Mouse (Mus musculus): Measurements from ENCODE around the gene Epgn. TPM values are rescaled to one million over a fixed set of nuclear protein-coding genes. Genes with fewer than 3 reads are reported as not detected.

Epgn gene
- total RNA-seq, 2 experiments from 2014 or later, result not detected

DNA sequence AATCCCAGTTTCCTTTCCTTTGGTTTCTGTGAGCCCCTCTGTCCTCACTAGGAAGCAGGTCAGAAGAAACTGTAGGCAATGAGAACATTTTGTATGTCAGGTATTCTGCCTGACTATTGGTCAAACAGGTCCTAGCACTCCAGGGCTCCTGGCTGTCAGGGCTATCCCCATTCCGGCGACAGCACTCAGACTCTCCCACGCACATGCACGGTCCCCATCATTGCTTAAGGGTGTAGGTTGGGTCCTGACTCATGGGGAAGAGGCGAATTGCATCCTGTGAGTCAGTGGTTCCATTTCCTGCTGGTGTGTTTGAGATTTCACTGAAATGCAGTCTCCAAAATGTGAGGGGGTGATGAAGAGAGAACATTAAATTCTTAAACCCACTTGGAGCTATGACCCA lies 55.8 kb downstream of the Epgn start:
- intact Hi-C loops (cut with DNase I), result no loop called here
- peak in 1 of 2 experiments; percentile 5 for DNase-seq (ENCODE audit: low spot score in 2 of 2)

Other genes starting within 250 kb of the Epgn start
- gene Cxcl3, start 241.4 kb upstream of the Epgn start, total RNA-seq (2021), result not detected
- gene Cxcl15, start 232.9 kb upstream of the Epgn start, total RNA-seq (2021), result not detected
- under 1 TPM in 1 of 2 experiments, not detected in 1; 0.49 TPM for gene Cxcl1, start 136.2 kb upstream of the Epgn start, total RNA-seq (2021)
- not detected for gene Cxcl2, start 123.6 kb upstream of the Epgn start, total RNA-seq (2021)
- 10 to 100 TPM; 10.7 to 15.7 TPM for gene Mthfd2l, start 96.3 kb upstream of the Epgn start, total RNA-seq (2021)
- gene Ereg, start 47.2 kb downstream of the Epgn start, total RNA-seq (2021), result not detected
- not detected for gene Areg, start 112.1 kb downstream of the Epgn start, total RNA-seq (2021)

All from left cerebral cortex, postnatal 14 days (tissue).